Comparison of ENCODE assay signal across 12 mouse cellular contexts in the genomic region with DNA sequence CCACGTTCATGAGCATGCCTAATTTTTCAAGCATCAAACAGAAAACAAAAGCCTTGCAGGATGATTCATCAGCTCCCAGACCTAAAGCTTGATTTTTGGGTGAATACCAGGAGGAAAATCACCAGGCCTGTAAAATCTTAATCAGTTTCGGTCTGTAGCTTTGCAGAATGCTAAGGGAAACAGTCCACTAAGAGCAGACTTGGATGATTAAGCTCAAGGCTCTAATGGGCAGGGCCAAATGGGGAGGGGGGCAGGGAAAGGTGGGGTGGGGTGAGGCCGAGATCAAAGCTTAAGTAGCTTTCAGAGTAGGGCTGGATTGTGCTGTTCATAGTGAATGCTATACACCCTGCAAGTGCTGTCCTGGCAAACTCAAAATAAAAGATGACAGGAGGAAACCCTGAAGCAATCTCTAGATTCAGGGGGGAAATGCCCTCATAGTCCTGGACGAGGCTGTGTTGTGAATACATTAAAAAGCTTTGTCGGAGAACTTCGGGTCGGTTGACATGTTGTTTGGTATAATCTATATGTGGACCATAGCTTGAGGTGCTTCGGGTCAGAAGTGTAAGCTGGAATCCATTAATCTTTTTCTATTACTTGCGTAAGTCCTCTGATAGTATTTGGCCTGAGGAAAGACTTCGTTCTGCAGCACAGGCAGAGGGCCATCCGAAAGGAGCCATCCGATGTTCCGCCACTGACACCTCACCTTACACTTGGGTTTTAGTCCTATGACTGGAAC.
DNase-seq lines count a peak whose midpoint lies in the region; ATAC-seq and TF ChIP-seq lines count a peak whose summit lies in the region.
"Had no signal": no experiment of that assay in that cellular context is flagged by ENCODE, and none has a peak within 500 bp of the region (broad histone marks: within the 10 kb centered on the region; RNA-seq: fewer than 3 reads in every experiment).

No protein-coding gene starts in this region.

- no peak overlapping the region for H3K4me2 ChIP-seq in forebrain, embryonic 13.5 days
- H3K4me2 ChIP-seq in midbrain, embryonic 13.5 days (replicated peaks), result no peak overlapping the region
- H3K4me2 ChIP-seq: liver, embryonic 15.5 days had no signal

- H3K9me3 ChIP-seq in forebrain, embryonic 13.5 days (replicated peaks), result no peaks in the 10 kb centered on the region; the same call in 1 of the 2 replicates
- no peaks in the 10 kb centered on the region for H3K9me3 ChIP-seq in midbrain, embryonic 13.5 days
- H3K9me3 ChIP-seq: liver, embryonic 15.5 days had no signal

- H3K27ac ChIP-seq in kidney, adult 2 months (ENCODE audit: insufficient read depth, low read depth, low read length), result peak overlapping the region; percentile 100
- H3K27ac ChIP-seq in forebrain, embryonic 13.5 days, result no peak overlapping the region
- no peak overlapping the region for H3K27ac ChIP-seq in midbrain, embryonic 13.5 days
- H3K27ac ChIP-seq: liver, embryonic 15.5 days had no signal

- H3K36me3 ChIP-seq in kidney, adult 2 months (ENCODE audit: control insufficient read depth, insufficient read depth, low read length), result no peaks in the 10 kb centered on the region
- no peaks in the 10 kb centered on the region for H3K36me3 ChIP-seq in forebrain, embryonic 13.5 days (ENCODE audit: poor library complexity, severe bottlenecking)
- no peaks in the 10 kb centered on the region for H3K36me3 ChIP-seq in midbrain, embryonic 13.5 days
- H3K36me3 ChIP-seq: liver, embryonic 15.5 days had no signal

- H3K4me1 ChIP-seq in kidney, adult 2 months (ENCODE audit: control insufficient read depth, insufficient read depth, low read length), result peaks cover 26% of the 10 kb centered on the region
- H3K4me1 ChIP-seq in forebrain, embryonic 13.5 days, result peaks cover 16% of the 10 kb centered on the region
- peaks cover 20% of the 10 kb centered on the region for H3K4me1 ChIP-seq in midbrain, embryonic 13.5 days (replicated peaks)
- H3K4me1 ChIP-seq: liver, embryonic 15.5 days had no signal

- H3K27me3 ChIP-seq in kidney, adult 2 months (replicated peaks; ENCODE audit: control insufficient read depth, insufficient read depth, low read length), result no peaks in the 10 kb centered on the region
- H3K27me3 ChIP-seq in forebrain, embryonic 13.5 days, result no peaks in the 10 kb centered on the region
- no peaks in the 10 kb centered on the region for H3K27me3 ChIP-seq in midbrain, embryonic 13.5 days
- H3K27me3 ChIP-seq: liver, embryonic 15.5 days had no signal

- no peak overlapping the region for H3K9ac ChIP-seq in forebrain, embryonic 13.5 days
- no peak overlapping the region for H3K9ac ChIP-seq in midbrain, embryonic 13.5 days (replicated peaks)
- H3K9ac ChIP-seq: liver, embryonic 15.5 days had no signal

- no peak for TF ChIP-seq POLR2A in kidney, adult 2 months (IDR thresholded peaks at IDR 0.05; ENCODE audit: low read depth, low read length)

- WGBS in kidney, adult 2 months, result 36% methylated on average over 13 of the region's 13 CpGs
- 64% methylated on average over 13 of the region's 13 CpGs for WGBS in forebrain, embryonic 13.5 days
- 59% methylated on average over 13 of the region's 13 CpGs for WGBS in midbrain, embryonic 13.5 days

- no peak for TF ChIP-seq CTCF in kidney, adult 2 months (conservative IDR thresholded peaks at IDR 0.05; ENCODE audit: insufficient read depth, insufficient read length, low read depth, low read length)

- H3K4me3 ChIP-seq in kidney, adult 2 months (ENCODE audit: insufficient read depth, low read depth, low read length), result no peak overlapping the region
- H3K4me3 ChIP-seq in forebrain, embryonic 13.5 days, result no peak overlapping the region
- H3K4me3 ChIP-seq in midbrain, embryonic 13.5 days (replicated peaks), result no peak overlapping the region
- H3K4me3 ChIP-seq: liver, embryonic 15.5 days had no signal

- ATAC-seq in forebrain, embryonic 13.5 days, result peak; percentile 37; the same call in 1 of the 2 replicates
- peak; percentile 46 for ATAC-seq in midbrain, embryonic 13.5 days

- DNase-seq in kidney, adult 2 months, result peak; percentile 29
- no peak for DNase-seq in kidney, adult 11 months
- peak; percentile 36 for DNase-seq in NIH3T3 (ENCODE audit: low read depth)
- no peak for DNase-seq in urinary bladder, postnatal 25 days (ENCODE audit: low spot score)
- no peak for DNase-seq in thymus, postnatal 4 days
- DNase-seq in cerebellum, adult 9-10 months, result no peak
- DNase-seq: lung, postnatal 4 days; retina, postnatal 1 day; thymus, adult 2 months had no signal

Comparison
In these comparisons a context has a peak if more than half of its experiments do, and no peak if none do; other contexts are left out.
1. DNase-seq: peak in kidney, adult 2 months (single experiment) and NIH3T3 (single experiment); none in kidney, adult 11 months (single experiment), urinary bladder, postnatal 25 days (single experiment), thymus, postnatal 4 days (single experiment) and cerebellum, adult 9-10 months (single experiment).